Mouse (Mus musculus) midbrain, embryonic 14.5 days (tissue): Measurements from ENCODE around the gene S100a9. TPM values are rescaled to one million over a fixed set of nuclear protein-coding genes. Genes with fewer than 3 reads are reported as not detected.
A peak's percentile ranks its signal among the peaks of the same experiment; 100 is the strongest.

Source experiments
- ATAC-seq: fragments of 200-750 bp; cut with Nextera tagmentation; 2 replicates; pipeline ENCODE4 v1.8.0; 2017; ENCODE audit warnings: moderate number of reproducible peaks, moderate library complexity; ENCODE audit not compliant: low FRiP score, low TSS enrichment
- DNase-seq: peaks from one replicate; pipeline ENCODE4 v3.0.0-alpha.2; 2015
- H3K27ac ChIP-seq: fragments of 300-500 bp; sonication (generic); replicated peaks from 2 replicates; pipeline ENCODE4 v1.5.1; 2014; ENCODE audit warnings: mild to moderate bottlenecking, low read depth, low read length, moderate library complexity
- H3K27me3 ChIP-seq: fragments of 300-500 bp; sonication (generic); 2 replicates; pipeline ENCODE4 v1.6.1; 2014; ENCODE audit warnings: low read length, control low read depth, mixed read lengths; ENCODE audit not compliant: control insufficient read depth, insufficient read depth
- H3K36me3 ChIP-seq: fragments of 300-500 bp; sonication (generic); 2 replicates; pipeline ENCODE4 v1.6.1; 2014; ENCODE audit warnings: low read length, control low read depth; ENCODE audit not compliant: control insufficient read depth, insufficient read depth
- H3K4me1 ChIP-seq: fragments of 300-500 bp; sonication (generic); 2 replicates; pipeline ENCODE4 v1.6.1; 2014; ENCODE audit warnings: mild to moderate bottlenecking, antibody characterized with exemption, low read length, control low read depth; ENCODE audit not compliant: control insufficient read depth, insufficient read depth
- H3K4me2 ChIP-seq: fragments of 300-500 bp; sonication (generic); 2 replicates; pipeline ENCODE4 v1.6.1; 2014; ENCODE audit warnings: mild to moderate bottlenecking, low read length, moderate library complexity
- H3K4me3 ChIP-seq: fragments of 300-500 bp; sonication (generic); replicated peaks from 2 replicates; pipeline ENCODE4 v1.5.1; 2014; ENCODE audit warnings: low read depth, low read length
- H3K9ac ChIP-seq: fragments of 300-500 bp; sonication (generic); replicated peaks from 2 replicates; pipeline ENCODE4 v1.6.1; 2014; ENCODE audit warnings: mild to moderate bottlenecking, low read length, moderate library complexity
- H3K9me3 ChIP-seq: fragments of 300-500 bp; sonication (generic); 2 replicates; pipeline ENCODE4 v1.6.1; 2016; ENCODE audit warnings: low read length, control low read depth, mixed read lengths; ENCODE audit not compliant: control insufficient read depth
- WGBS: fragments of 180-500 bp; shearing (Covaris S2); extraction: QIAGEN DNeasy Blood & Tissue Kit; methylation state at CpG from one replicate; pipeline ENCODE4 v1.1.7; 2014; 5-methylcytosine and 5-hydroxymethylcytosine counted together
- polyA plus RNA-seq: library from polyadenylated mRNA; unstranded; fragments of >200 nt; fragmentation: Nextera tagmentation; extraction: Ambion mirVana; gene quantifications from 2 replicates; pipeline ENCODE4 v1.2.1, GENCODE M21; 2014

S100a9 gene
- polyA plus RNA-seq: 0.95 TPM in 1 of 2 replicates, not detected in the other

- ATAC-seq: no peak
- Histone ChIP-seq H3K27me3 (no peaks in the 10 kb centered on the region), H3K4me2 (no peak within 1 kb of the TSS), H3K4me1 (no peaks in the 10 kb centered on the region), H3K9me3 (no peaks in the 10 kb centered on the region), H3K4me3 (no peak within 1 kb of the TSS), H3K9ac (no peak within 1 kb of the TSS), H3K36me3 (no peaks in the 10 kb centered on the region), H3K27ac (no peak within 1 kb of the TSS)
- DNase-seq: no peak
- WGBS: 70% methylated on average over 3 of the region's 3 CpGs
Observed at GRCm38 (mm10) chr3:90695613-90696012, at the start of gene S100a9. Gene S100a9 (minus strand): TSS chr3:90695721.

- H3K9ac ChIP-seq: no peak within 1 kb of the TSS
- no peaks in the 10 kb centered on the region for H3K4me1 ChIP-seq
- no peak within 1 kb of the TSS for H3K4me3 ChIP-seq
- DNase-seq (no peak), ATAC-seq (no peak)
- no peak within 1 kb of the TSS for H3K27ac ChIP-seq
- no peak within 1 kb of the TSS for H3K4me2 ChIP-seq
- no peaks in the 10 kb centered on the region for H3K36me3 ChIP-seq
- H3K27me3 ChIP-seq: no peaks in the 10 kb centered on the region
- WGBS: 88% methylated on average over 3 of the region's 3 CpGs
- H3K9me3 ChIP-seq: no peaks in the 10 kb centered on the region
Observed at GRCm38 (mm10) chr3:90726606-90727005, 31.1 kb upstream of the S100a9 start, which contains the start of gene Pglyrp4. Gene Pglyrp4 (plus strand): TSS chr3:90726906.

- Histone ChIP-seq H3K4me1 (no peaks in the 10 kb centered on the region), H3K27ac (no peak overlapping the region), H3K9me3 (no peaks in the 10 kb centered on the region), H3K9ac (no peak overlapping the region), H3K36me3 (no peaks in the 10 kb centered on the region), H3K4me2 (no peak overlapping the region), H3K4me3 (no peak overlapping the region), H3K27me3 (no peaks in the 10 kb centered on the region)
- peak; percentile 83 for DNase-seq
- 49% methylated on average over 12 of the region's 12 CpGs for WGBS
- no peak for ATAC-seq
Observed at GRCm38 (mm10) chr3:90709591-90710460, 14.3 kb upstream of the S100a9 start.

DNA sequence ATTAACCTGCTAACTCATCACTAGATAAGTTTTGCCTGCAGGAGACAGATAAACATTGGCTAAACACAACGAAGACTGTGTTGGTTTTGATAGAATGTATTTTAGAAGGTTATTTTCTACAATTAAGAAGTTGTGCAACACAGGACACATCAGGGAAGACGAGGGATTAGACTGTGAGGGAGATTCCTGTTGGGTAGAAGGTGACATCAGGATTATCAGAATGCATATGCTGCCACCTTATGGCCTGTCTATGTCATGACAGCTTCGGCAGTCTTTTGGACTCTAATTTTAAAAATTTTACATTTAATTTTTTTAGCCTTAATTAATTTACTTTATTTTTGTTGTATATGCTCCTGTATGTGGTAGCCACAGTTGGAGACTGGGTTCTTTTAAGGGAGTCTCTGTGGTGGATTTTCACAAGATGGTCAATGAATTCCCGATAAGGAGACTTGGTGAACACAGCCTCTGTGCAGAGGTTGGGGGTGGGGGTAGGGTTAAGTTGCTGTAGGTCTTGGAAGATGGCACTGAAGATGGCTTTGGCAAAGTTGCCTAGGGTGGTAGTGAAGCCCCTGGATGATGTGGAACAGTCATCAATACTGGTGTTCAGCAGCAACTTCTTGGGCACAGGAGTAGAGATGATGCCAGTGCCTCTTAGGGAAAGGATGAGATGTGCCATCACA is 13.1 kb upstream of the S100a9 start:
- H3K9me3 ChIP-seq: no peaks in the 10 kb centered on the region
- no peak overlapping the region for H3K9ac ChIP-seq
- H3K27me3 ChIP-seq: no peaks in the 10 kb centered on the region
- ATAC-seq (peak; percentile 58; the same call in 1 of the 2 replicates), DNase-seq (peak; percentile 73)
- WGBS: 28% methylated on average over 4 of the region's 4 CpGs
- H3K27ac ChIP-seq: no peak overlapping the region
- no peaks in the 10 kb centered on the region for H3K4me1 ChIP-seq
- H3K4me2 ChIP-seq: no peak overlapping the region
- H3K4me3 ChIP-seq: no peak overlapping the region
- no peaks in the 10 kb centered on the region for H3K36me3 ChIP-seq

- no peaks in the 10 kb centered on the region for H3K4me1 ChIP-seq
- DNase-seq (no peak), ATAC-seq (no peak)
- no peak overlapping the region for H3K4me2 ChIP-seq
- H3K4me3 ChIP-seq: no peak overlapping the region
- WGBS: 89% methylated on average over 2 of the region's 2 CpGs
- no peaks in the 10 kb centered on the region for H3K36me3 ChIP-seq
- no peak overlapping the region for H3K9ac ChIP-seq
- H3K27me3 ChIP-seq: no peaks in the 10 kb centered on the region
- no peaks in the 10 kb centered on the region for H3K9me3 ChIP-seq
- no peak overlapping the region for H3K27ac ChIP-seq
Observed at GRCm38 (mm10) chr3:90702244-90702643, 6.7 kb upstream of the S100a9 start.

DNA sequence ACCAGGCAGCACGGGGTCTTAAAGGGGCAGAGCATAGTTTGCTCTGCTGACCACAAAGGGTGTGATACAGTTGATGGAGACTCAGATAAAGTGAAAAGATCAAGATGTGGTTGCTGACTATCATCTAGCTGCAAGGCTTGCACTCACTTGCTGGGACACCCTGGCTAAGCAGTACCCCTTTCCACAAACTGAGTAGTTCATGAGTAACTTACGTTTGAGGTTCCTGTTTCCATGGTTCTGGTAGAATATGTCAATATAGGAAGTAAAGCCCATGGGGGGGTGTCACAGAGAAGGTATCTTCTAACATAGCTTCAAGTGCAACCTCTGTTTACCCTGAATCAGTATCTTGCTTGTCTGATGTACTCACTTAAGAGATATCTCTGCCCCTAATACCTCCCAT is 2.0 kb downstream of the S100a9 start:
- Histone ChIP-seq H3K9ac (no peak overlapping the region), H3K4me2 (no peak overlapping the region), H3K4me1 (no peaks in the 10 kb centered on the region), H3K4me3 (no peak overlapping the region), H3K9me3 (no peaks in the 10 kb centered on the region), H3K27ac (no peak overlapping the region), H3K27me3 (no peaks in the 10 kb centered on the region), H3K36me3 (no peaks in the 10 kb centered on the region)
- DNase-seq: no peak
- WGBS: 79% methylated on average over 2 of the region's 2 CpGs
- ATAC-seq: no peak

DNA sequence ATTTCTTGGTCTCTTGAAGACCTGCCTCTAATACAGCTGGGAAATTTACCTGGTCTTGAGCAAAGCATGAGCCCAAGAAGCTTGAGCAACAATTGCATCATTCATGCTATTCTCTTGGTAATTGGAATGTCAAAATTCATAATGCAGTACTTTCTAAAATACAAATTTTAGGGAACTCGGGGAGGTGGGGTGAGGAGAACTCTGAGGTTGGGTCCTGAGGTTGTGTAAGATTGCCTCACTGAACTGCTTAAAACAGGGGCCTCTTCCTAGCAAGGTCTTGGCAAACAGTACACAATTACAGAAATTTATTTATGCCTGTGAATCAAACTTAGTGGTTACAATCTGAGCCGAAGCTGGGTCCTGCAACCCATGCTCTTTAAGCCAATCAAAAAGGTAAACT is 8.7 kb downstream of the S100a9 start:
- no peak overlapping the region for H3K27ac ChIP-seq
- H3K4me3 ChIP-seq: no peak overlapping the region
- no peaks in the 10 kb centered on the region for H3K27me3 ChIP-seq
- no peaks in the 10 kb centered on the region for H3K36me3 ChIP-seq
- H3K9ac ChIP-seq: no peak overlapping the region
- DNase-seq: no peak
- no peak for ATAC-seq
- H3K9me3 ChIP-seq: no peaks in the 10 kb centered on the region
- 84% methylated on average over 2 of the region's 2 CpGs for WGBS
- no peak overlapping the region for H3K4me2 ChIP-seq
- H3K4me1 ChIP-seq: no peaks in the 10 kb centered on the region

DNA sequence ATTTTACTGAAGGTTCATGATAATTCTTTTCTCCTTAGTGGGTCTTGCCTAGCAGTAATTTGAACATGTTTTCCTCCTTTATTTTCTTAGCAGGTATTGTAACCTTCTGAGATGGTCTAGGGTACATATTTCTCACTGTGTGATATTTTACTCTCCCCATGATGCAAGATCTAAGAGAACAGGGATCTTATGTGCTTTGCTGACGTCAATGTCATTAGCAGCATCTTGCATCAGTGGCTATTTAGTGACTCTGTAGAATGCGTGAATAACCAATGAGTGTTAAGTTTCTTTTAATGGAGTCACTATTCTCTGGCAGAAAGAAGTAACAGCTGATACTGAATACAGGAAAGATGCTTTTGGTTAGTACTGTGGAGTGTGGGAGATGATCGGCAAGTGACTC is 11.6 kb downstream of the S100a9 start:
- Histone ChIP-seq H3K4me1 (no peaks in the 10 kb centered on the region), H3K36me3 (no peaks in the 10 kb centered on the region), H3K9me3 (no peaks in the 10 kb centered on the region), H3K27me3 (no peaks in the 10 kb centered on the region), H3K4me3 (no peak overlapping the region), H3K27ac (no peak overlapping the region), H3K9ac (no peak overlapping the region), H3K4me2 (no peak overlapping the region)
- DNase-seq (no peak), ATAC-seq (no peak)
- 90% methylated on average over 3 of the region's 3 CpGs for WGBS
